Comparison of ENCODE assay signal across 12 mouse cellular contexts in genomic region chr11:43484057-43484456, GRCm38 (mm10). TPM values are rescaled to one million over a fixed set of nuclear protein-coding genes. Genes with fewer than 3 reads are reported as not detected.
A peak's percentile ranks its signal among the peaks of the same experiment; 100 is the strongest.
DNase-seq lines count a peak whose midpoint lies in the region; ATAC-seq and TF ChIP-seq lines count a peak whose summit lies in the region.
"Had no signal": no experiment of that assay in that cellular context is flagged by ENCODE, and none has a peak within 500 bp of the region (broad histone marks: within the 10 kb centered on the region; RNA-seq: fewer than 3 reads in every experiment).

No protein-coding gene starts in this region.

- H3K9me3 ChIP-seq in kidney, postnatal 0 days (replicated peaks; ENCODE audit: low read length), result no peaks in the 10 kb centered on the region
- no peaks in the 10 kb centered on the region for H3K9me3 ChIP-seq in embryonic facial prominence, embryonic 14.5 days (ENCODE audit: control insufficient read depth, low read length)
- no peaks in the 10 kb centered on the region for H3K9me3 ChIP-seq in intestine, embryonic 15.5 days
- H3K9me3 ChIP-seq: embryonic facial prominence, embryonic 12.5 days; megakaryocyte, embryonic 14.5 days had no signal

- H3K4me2 ChIP-seq in kidney, postnatal 0 days (ENCODE audit: low read length), result no peak overlapping the region
- no peak overlapping the region for H3K4me2 ChIP-seq in embryonic facial prominence, embryonic 14.5 days (ENCODE audit: low read depth, low read length)
- H3K4me2 ChIP-seq in intestine, embryonic 15.5 days (replicated peaks), result no peak overlapping the region
- H3K4me2 ChIP-seq: embryonic facial prominence, embryonic 12.5 days had no signal

- TF ChIP-seq CTCF in kidney, postnatal 0 days (IDR thresholded peaks at IDR 0.05; ENCODE audit: low read depth), result no peak

- H3K36me3 ChIP-seq in kidney, postnatal 0 days (ENCODE audit: insufficient read depth, low read length), result no peaks in the 10 kb centered on the region
- no peaks in the 10 kb centered on the region for H3K36me3 ChIP-seq in embryonic facial prominence, embryonic 14.5 days (ENCODE audit: control insufficient read depth, insufficient read depth, low read length)
- no peaks in the 10 kb centered on the region for H3K36me3 ChIP-seq in intestine, embryonic 15.5 days
- H3K36me3 ChIP-seq: embryonic facial prominence, embryonic 12.5 days had no signal

- no peaks in the 10 kb centered on the region for H3K27me3 ChIP-seq in kidney, postnatal 0 days (ENCODE audit: insufficient read depth, low read length)
- no peaks in the 10 kb centered on the region for H3K27me3 ChIP-seq in embryonic facial prominence, embryonic 14.5 days (replicated peaks; ENCODE audit: control insufficient read depth, insufficient read depth, low read length)
- no peaks in the 10 kb centered on the region for H3K27me3 ChIP-seq in intestine, embryonic 15.5 days (replicated peaks)
- H3K27me3 ChIP-seq: embryonic facial prominence, embryonic 12.5 days had no signal

- no peak overlapping the region for H3K4me3 ChIP-seq in kidney, postnatal 0 days (replicated peaks; ENCODE audit: low read depth, low read length)
- no peak overlapping the region for H3K4me3 ChIP-seq in embryonic facial prominence, embryonic 14.5 days (ENCODE audit: low read depth, low read length)
- H3K4me3 ChIP-seq in intestine, embryonic 15.5 days (replicated peaks), result no peak overlapping the region
- H3K4me3 ChIP-seq: embryonic facial prominence, embryonic 12.5 days; megakaryocyte, embryonic 14.5 days had no signal

- no peak for ATAC-seq in kidney, postnatal 0 days (replicated peaks; ENCODE audit: low FRiP score, low read depth)
- ATAC-seq in embryonic facial prominence, embryonic 14.5 days (ENCODE audit: low read depth), result no peak
- ATAC-seq in intestine, embryonic 15.5 days, result no peak
- no peak for ATAC-seq in granulocyte monocyte progenitor cell, adult 5-6 weeks (replicated peaks; ENCODE audit: poor library complexity, severe bottlenecking)

- no peaks in the 10 kb centered on the region for H3K4me1 ChIP-seq in kidney, postnatal 0 days (replicated peaks; ENCODE audit: insufficient read depth, low read length)
- peaks cover 44% of the 10 kb centered on the region for H3K4me1 ChIP-seq in embryonic facial prominence, embryonic 14.5 days (ENCODE audit: control insufficient read depth, insufficient read depth, low read length)
- peaks cover 16% of the 10 kb centered on the region for H3K4me1 ChIP-seq in intestine, embryonic 15.5 days (replicated peaks)

- H3K9ac ChIP-seq in kidney, postnatal 0 days (ENCODE audit: low read depth, low read length), result 0 out of 2 replicates have a peak overlapping the region, but pooled peaks have one; percentile 8
- H3K9ac ChIP-seq in embryonic facial prominence, embryonic 14.5 days (ENCODE audit: low read depth, low read length), result no peak overlapping the region
- H3K9ac ChIP-seq in intestine, embryonic 15.5 days, result no peak overlapping the region
- H3K9ac ChIP-seq: embryonic facial prominence, embryonic 12.5 days had no signal

- DNase-seq in cerebellum, postnatal 10 days, result peak; percentile 30 to 32
- no peak for DNase-seq in cerebellum, adult 11 months
- no peak for DNase-seq in kidney, postnatal 0 days (ENCODE audit: low spot score)
- no peak for DNase-seq in kidney, adult 11 months
- no peak for DNase-seq in embryonic facial prominence, embryonic 14.5 days (ENCODE audit: low spot score)
- no peak for DNase-seq in thymus, postnatal 25 days
- DNase-seq: spleen, adult 18-20 months had no signal

- 60% methylated on average over 4 of the region's 4 CpGs for WGBS in kidney, postnatal 0 days
- 79% methylated on average over 4 of the region's 4 CpGs for WGBS in embryonic facial prominence, embryonic 14.5 days
- WGBS in intestine, embryonic 15.5 days, result 62% methylated on average over 4 of the region's 4 CpGs

- H3K27ac ChIP-seq in kidney, postnatal 0 days, result peak overlapping the region; percentile 72
- H3K27ac ChIP-seq in embryonic facial prominence, embryonic 14.5 days (replicated peaks; ENCODE audit: low read depth, low read length), result peak overlapping the region; percentile 83
- peak overlapping the region; percentile 42; the same call in 1 of the 2 replicates for H3K27ac ChIP-seq in intestine, embryonic 15.5 days

RNA-seq across cellular contexts. Expression of gene C1qtnf2, which starts 10.0 kb away (rescaled TPM):
- 27.2 and 28.0 TPM in 2 replicates for polyA plus RNA-seq in kidney, postnatal 0 days (2015; fragmentation: Nextera tagmentation; extraction: Ambion mirVana)
- polyA plus RNA-seq in embryonic facial prominence, embryonic 14.5 days (2014; fragmentation: Nextera tagmentation; extraction: Ambion mirVana), result 32.3 and 32.7 TPM in 2 replicates
- 6.3 and 6.6 TPM in 2 replicates for polyA plus RNA-seq in intestine, embryonic 15.5 days (2015; fragmentation: Nextera tagmentation; extraction: Ambion mirVana)
- total RNA-seq in granulocyte monocyte progenitor cell, adult 5-6 weeks (2014; fragmentation: Nextera tagmentation), result not detected in 2 replicates
- not detected in 2 replicates for total RNA-seq in granulocyte monocyte progenitor cell, adult 5-6 weeks (2017)
- total RNA-seq: MEL had no signal

RNA-seq across cellular contexts. Expression of gene Ccnjl, which starts 44.5 kb away (rescaled TPM):
- polyA plus RNA-seq in kidney, postnatal 0 days (2015; fragmentation: Nextera tagmentation; extraction: Ambion mirVana), result 14.1 and 14.2 TPM in 2 replicates
- polyA plus RNA-seq in embryonic facial prominence, embryonic 14.5 days (2014; fragmentation: Nextera tagmentation; extraction: Ambion mirVana), result 8.1 and 9.0 TPM in 2 replicates
- polyA plus RNA-seq in intestine, embryonic 15.5 days (2015; fragmentation: Nextera tagmentation; extraction: Ambion mirVana), result 15.9 and 16.6 TPM in 2 replicates
- total RNA-seq in granulocyte monocyte progenitor cell, adult 5-6 weeks (2014; fragmentation: Nextera tagmentation), result 1.9 TPM in 1 of 2 replicates, not detected in the other
- total RNA-seq in granulocyte monocyte progenitor cell, adult 5-6 weeks (2017), result not detected in 2 replicates
- total RNA-seq: MEL had no signal

RNA-seq across cellular contexts. Expression of gene Slu7, which starts 50.5 kb away (rescaled TPM):
- 62.6 and 64.0 TPM in 2 replicates for polyA plus RNA-seq in kidney, postnatal 0 days (2015; fragmentation: Nextera tagmentation; extraction: Ambion mirVana)
- polyA plus RNA-seq in embryonic facial prominence, embryonic 14.5 days (2014; fragmentation: Nextera tagmentation; extraction: Ambion mirVana), result 46.2 and 54.1 TPM in 2 replicates
- 44.1 and 48.0 TPM in 2 replicates for polyA plus RNA-seq in intestine, embryonic 15.5 days (2015; fragmentation: Nextera tagmentation; extraction: Ambion mirVana)
- total RNA-seq in granulocyte monocyte progenitor cell, adult 5-6 weeks (2014; fragmentation: Nextera tagmentation), result 24.6 and 26.3 TPM in 2 replicates
- 82.8 and 112 TPM in 2 replicates for total RNA-seq in granulocyte monocyte progenitor cell, adult 5-6 weeks (2017)

RNA-seq across cellular contexts. Expression of gene Pttg1, which starts 58.0 kb away (rescaled TPM):
- 170 and 180 TPM in 2 replicates for polyA plus RNA-seq in kidney, postnatal 0 days (2015; fragmentation: Nextera tagmentation; extraction: Ambion mirVana)
- 71.3 and 83.2 TPM in 2 replicates for polyA plus RNA-seq in embryonic facial prominence, embryonic 14.5 days (2014; fragmentation: Nextera tagmentation; extraction: Ambion mirVana)
- polyA plus RNA-seq in intestine, embryonic 15.5 days (2015; fragmentation: Nextera tagmentation; extraction: Ambion mirVana), result 64.5 and 68.6 TPM in 2 replicates
- total RNA-seq in granulocyte monocyte progenitor cell, adult 5-6 weeks (2014; fragmentation: Nextera tagmentation), result 57.8 and 90.6 TPM in 2 replicates
- 58.6 and 63.3 TPM in 2 replicates for total RNA-seq in granulocyte monocyte progenitor cell, adult 5-6 weeks (2017)

Comparison
In these comparisons a context has a peak if more than half of its experiments do, and no peak if none do; other contexts are left out.
1. DNase-seq: peak in cerebellum, postnatal 10 days (2 of 2); none in cerebellum, adult 11 months (single experiment), kidney, postnatal 0 days (single experiment), kidney, adult 11 months (single experiment), embryonic facial prominence, embryonic 14.5 days (single experiment) and thymus, postnatal 25 days (single experiment).
2. Peak in every context shown above with its lines, with median percentiles within 50 percentile points of each other: H3K27ac ChIP-seq.